Mouse (Mus musculus) lung, adult 2 months (tissue): ENCODE measurements around the gene Cdyl2. TPM values are rescaled to one million over a fixed set of nuclear protein-coding genes. Genes with fewer than 3 reads are reported as not detected.

Experiments
- DNase-seq: peaks from one replicate; pipeline ENCODE4 v3.0.0; 2022
- H3K4me1 ChIP-seq: fragments of 200-500 bp; 2 replicates; pipeline ENCODE4 v1.6.1; 2011; ENCODE audit warnings: low read length; ENCODE audit not compliant: control insufficient read depth, insufficient read depth
- H3K4me3 ChIP-seq: fragments of 200-500 bp; replicated peaks from 2 replicates; pipeline ENCODE3; 2011; ENCODE audit warnings: low read depth, mild to moderate bottlenecking, control low read depth, low read length; ENCODE audit errors: extremely low read depth
- CTCF ChIP-seq: fragments of 200-500 bp; IDR thresholded peaks from 2 replicates; pipeline ENCODE4 v1.5.1; 2011; ENCODE audit warnings: mild to moderate bottlenecking, low read length, control low read depth; ENCODE audit not compliant: insufficient read depth
- POLR2A ChIP-seq: fragments of 200-500 bp; IDR thresholded peaks from 2 replicates; pipeline ENCODE4 v1.6.1; 2011; ENCODE audit warnings: low read depth, mild to moderate bottlenecking, control low read depth, low read length, borderline replicate concordance; ENCODE audit errors: extremely low read depth
- WGBS: fragments of 180-500 bp; shearing (Covaris S2); methylation state at CpG from one replicate; pipeline ENCODE4 v1.1.7; 2018; 5-methylcytosine and 5-hydroxymethylcytosine counted together
- polyA plus RNA-seq: library from polyadenylated mRNA; depleted of rRNA; stranded (reverse); fragments of >200 nt; gene quantifications from 2 replicates; pipeline ENCODE4 v1.2.3, GENCODE M21; 2012

Cdyl2 gene
- polyA plus RNA-seq, 1 experiment: 3.2 TPM

DNA sequence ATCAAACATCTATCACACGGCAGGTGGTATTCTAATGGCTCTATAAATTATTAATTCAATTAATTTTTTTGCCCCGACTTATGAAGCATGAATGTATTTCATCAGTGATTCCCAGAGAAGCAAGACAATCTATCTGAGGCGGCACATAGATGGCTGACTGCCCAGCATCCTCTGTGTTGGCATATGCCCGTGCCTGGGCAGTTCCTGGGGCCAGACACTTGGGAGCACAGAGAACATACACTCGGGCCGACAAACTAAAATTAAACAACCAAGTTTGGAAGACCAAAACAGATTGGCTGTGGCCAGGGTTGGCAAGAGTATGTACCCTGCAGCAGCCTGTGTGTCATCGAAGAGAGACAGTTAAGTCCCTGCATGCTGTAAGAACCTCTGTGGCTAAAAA is 117.9 kb downstream of the Cdyl2 start:
- DNase-seq: no peak
- 67% methylated on average over 7 of the region's 7 CpGs for WGBS
- no peak for TF ChIP-seq POLR2A
- TF ChIP-seq CTCF: no peak
- H3K4me1 ChIP-seq: no peaks in the 10 kb centered on the region
- no peak overlapping the region for H3K4me3 ChIP-seq

DNA sequence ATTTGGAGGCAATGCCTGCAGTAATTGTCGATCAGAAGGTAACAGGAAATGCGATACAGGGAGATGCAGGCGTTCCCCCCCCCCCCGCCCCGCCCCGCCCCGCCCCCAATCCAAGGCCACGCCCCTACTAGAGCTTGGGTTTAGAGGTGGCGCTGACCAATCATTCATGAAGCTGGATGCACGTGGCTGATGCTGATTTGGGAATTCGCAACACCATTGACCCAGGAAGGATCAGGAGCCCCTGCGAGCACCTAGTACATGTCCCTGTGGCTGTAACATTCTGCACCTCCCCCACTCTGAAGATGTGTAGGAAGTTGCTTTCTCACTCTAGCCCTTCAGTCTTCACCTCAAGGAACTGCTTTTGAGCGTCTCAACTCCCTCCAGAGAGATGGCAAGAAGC is 126.6 kb downstream of the Cdyl2 start:
- DNase-seq: no peak
- H3K4me1 ChIP-seq: peaks cover 4% of the 10 kb centered on the region
- 45% methylated on average over 12 of the region's 13 CpGs for WGBS
- TF ChIP-seq POLR2A (no peak), CTCF (no peak)
- no peak overlapping the region for H3K4me3 ChIP-seq

DNA sequence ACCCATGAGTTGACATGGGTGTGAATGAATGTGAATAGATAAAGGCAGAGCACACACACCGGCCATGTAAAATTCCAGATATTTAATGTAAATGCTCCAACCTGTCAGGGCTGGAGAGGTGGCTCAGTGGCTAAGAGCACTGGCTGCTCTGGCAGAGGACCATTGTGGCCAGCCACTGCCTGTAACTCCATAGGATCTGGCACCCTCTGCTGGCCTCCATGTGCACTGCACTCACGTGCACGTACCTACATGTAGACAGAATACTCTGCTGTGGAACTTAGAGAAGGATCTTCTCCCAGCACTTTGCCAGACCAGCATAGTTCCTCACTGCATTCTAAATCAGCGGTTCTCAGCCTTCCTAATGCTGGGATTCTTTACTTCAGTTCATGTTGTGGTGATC is 130.0 kb downstream of the Cdyl2 start:
- 94% methylated on average over 4 of the region's 4 CpGs for WGBS
- no peak for DNase-seq
- H3K4me3 ChIP-seq: no peak overlapping the region
- TF ChIP-seq CTCF (peak; percentile 30; the same call in 1 of the 2 replicates), POLR2A (no peak)
- H3K4me1 ChIP-seq: no peaks in the 10 kb centered on the region; the same call in 1 of the 2 replicates

GRCm38 (mm10) chr8:116599728-116600127 is 133.1 kb downstream of the Cdyl2 start:
- 65% methylated on average over 6 of the region's 6 CpGs for WGBS
- H3K4me3 ChIP-seq: no peak overlapping the region
- DNase-seq: no peak
- TF ChIP-seq CTCF (no peak), POLR2A (no peak)
- H3K4me1 ChIP-seq: no peaks in the 10 kb centered on the region

DNA sequence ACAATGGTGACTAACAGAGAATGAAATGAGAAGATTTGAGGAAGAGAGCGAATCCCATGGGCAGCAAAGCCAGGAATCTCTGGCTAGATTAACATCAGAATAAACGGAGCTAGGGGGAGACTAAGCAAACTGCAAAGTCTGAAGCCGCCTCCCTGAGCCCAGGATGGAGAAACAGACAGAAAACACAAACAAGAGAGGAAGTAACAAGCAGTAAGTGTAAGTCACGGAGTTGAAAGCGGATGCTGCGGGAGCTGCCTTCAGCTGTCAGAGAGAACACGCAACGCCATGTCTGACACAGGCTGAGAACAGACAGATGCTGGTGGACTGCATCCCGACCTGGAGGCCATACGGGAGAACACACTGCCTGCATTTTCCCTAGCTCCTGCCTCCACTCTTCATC is 141.6 kb downstream of the Cdyl2 start:
- Histone ChIP-seq H3K4me1 (peaks cover 6% of the 10 kb centered on the region), H3K4me3 (no peak overlapping the region)
- TF ChIP-seq POLR2A (no peak), CTCF (no peak)
- no peak for DNase-seq
- WGBS: 83% methylated on average over 10 of the region's 10 CpGs

DNA sequence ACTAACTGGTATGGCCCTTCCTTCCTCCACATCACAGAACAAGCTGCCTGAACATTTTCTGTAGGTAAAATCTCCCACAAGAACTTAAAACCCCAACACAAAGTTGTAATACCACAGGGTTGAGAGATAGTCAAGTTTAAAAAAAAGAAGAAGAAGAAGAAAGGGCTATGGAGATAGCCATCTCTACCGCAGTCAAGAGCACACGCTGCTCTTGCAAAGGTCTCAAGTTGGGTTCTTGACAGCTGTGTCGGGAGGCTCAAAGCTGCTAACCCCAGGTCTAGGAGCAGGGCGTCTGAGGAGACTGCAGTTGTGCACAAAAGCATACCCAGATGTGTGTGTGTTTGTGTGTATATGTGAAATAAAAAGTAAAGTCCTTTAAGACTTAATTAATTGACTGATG is 142.2 kb downstream of the Cdyl2 start:
- 78% methylated on average over 4 of the region's 4 CpGs for WGBS
- TF ChIP-seq POLR2A: no peak
- TF ChIP-seq CTCF: no peak
- DNase-seq: no peak
- peaks cover 6% of the 10 kb centered on the region for H3K4me1 ChIP-seq
- H3K4me3 ChIP-seq: no peak overlapping the region

GRCm38 (mm10) chr8:116590106-116590505 is 142.7 kb downstream of the Cdyl2 start:
- no peak for TF ChIP-seq CTCF
- TF ChIP-seq POLR2A: no peak
- H3K4me1 ChIP-seq: peaks cover 6% of the 10 kb centered on the region
- 78% methylated on average over 14 of the region's 14 CpGs for WGBS
- no peak for DNase-seq
- H3K4me3 ChIP-seq: no peak overlapping the region

DNA sequence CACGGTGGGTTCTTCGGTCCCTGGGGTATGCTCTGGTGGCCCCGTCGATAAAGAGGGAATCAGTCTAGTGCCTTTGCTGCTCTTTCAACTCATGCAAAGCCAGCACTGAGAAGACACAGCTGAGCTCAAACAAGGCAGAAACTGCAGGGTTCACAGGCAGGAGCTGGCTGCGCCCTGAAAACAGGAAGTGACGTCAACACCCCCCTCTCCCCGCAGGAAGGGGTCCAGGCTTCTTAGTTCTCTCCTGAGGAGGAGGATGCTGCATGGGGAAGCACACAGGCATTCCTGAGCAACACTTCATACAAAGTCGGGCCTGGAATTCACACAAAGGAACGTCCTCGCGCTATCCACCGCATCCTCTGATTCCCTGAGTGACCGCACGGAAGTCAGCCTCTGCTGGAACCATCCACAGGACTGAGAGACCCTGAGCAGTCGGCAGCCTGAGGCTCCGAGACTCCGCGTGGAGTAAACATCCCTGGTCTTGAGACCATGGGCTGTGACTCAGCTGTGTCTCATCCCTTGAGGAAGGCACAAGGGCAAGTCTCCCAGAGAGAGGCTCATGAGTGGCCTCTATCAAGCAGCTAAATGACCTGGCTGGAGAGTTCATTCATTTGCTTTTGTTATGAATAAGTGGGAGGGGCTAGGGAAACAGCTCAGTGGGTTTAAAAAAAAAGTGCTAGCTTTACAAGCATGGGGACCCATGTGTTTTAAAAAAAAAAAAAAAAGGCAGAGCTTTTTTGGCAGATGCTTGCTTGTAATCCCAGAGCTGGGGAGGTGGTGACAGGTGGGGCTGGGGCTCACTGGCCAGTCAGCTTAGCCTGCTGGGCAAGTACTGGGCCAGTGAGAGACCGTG is 144.9 kb downstream of the Cdyl2 start:
- TF ChIP-seq POLR2A (no peak), CTCF (no peak)
- no peak for DNase-seq
- 54% methylated on average over 19 of the region's 19 CpGs for WGBS
- Histone ChIP-seq H3K4me1 (peaks cover 6% of the 10 kb centered on the region), H3K4me3 (peak overlapping the region; percentile 41)

DNA sequence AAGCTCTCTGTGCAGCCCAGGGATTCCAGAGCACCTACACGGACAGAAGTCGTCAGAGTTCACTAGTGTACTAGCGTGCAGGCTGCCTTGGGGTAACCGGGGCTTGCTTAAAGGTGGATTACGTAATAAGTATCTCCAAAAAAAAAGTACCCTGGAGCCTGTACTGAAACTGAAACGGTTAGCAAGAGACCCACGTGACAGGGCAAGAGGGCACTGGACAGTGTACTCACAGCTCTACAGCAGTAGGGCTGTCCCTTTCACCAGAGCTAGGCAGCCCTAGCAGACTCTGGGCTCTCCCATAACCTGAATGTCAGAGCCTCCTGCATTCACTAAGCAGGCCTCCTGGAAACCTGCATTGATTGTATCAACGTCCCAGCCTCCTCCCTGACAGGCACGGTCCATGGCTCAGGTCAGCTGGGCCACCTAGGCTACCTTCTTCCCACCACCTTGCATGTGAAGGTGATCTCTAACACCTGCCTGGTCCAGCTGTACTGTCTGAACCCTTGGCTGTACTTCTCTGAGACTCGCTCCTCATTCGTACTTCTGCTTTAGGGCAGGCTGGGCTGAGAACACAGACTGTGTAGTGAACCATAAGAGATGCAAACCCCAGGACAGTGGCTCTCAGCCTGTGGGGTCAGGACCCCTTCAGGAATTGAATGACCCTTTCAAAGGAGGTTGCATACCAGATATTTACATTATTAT is 151.3 kb downstream of the Cdyl2 start:
- TF ChIP-seq POLR2A (no peak), CTCF (no peak)
- peak; percentile 23 for DNase-seq
- Histone ChIP-seq H3K4me1 (peaks cover 4% of the 10 kb centered on the region), H3K4me3 (peak overlapping the region; percentile 12)
- WGBS: 66% methylated on average over 11 of the region's 11 CpGs
